Mouse (Mus musculus) embryonic facial prominence, embryonic 13.5 days (tissue): ENCODE results near the gene Asxl2. TPM values are rescaled to one million over a fixed set of nuclear protein-coding genes. Genes with fewer than 3 reads are reported as not detected.
A peak's percentile ranks its signal among the peaks of the same experiment; 100 is the strongest.
"Not testable (repeated sequence)": the region's sequence is repeated elsewhere in the genome, so short reads cannot be mapped to it uniquely, and the experiment has no call there.

ENCODE experiments used
- ATAC-seq: fragments of 200-750 bp; cut with Nextera tagmentation; 2 replicates; pipeline ENCODE4 v1.8.0; 2017; ENCODE audit warnings: low read depth; ENCODE audit not compliant: insufficient number of reproducible peaks, insufficient read depth, low FRiP score, low TSS enrichment
- H3K27ac ChIP-seq: fragments of 300-500 bp; sonication (generic); 2 replicates; pipeline ENCODE4 v1.5.1; 2015; ENCODE audit warnings: moderate library complexity, mild to moderate bottlenecking, inconsistent platforms
- H3K27me3 ChIP-seq: fragments of 300-500 bp; sonication (generic); 2 replicates; pipeline ENCODE4 v1.6.1; 2015; ENCODE audit warnings: mild to moderate bottlenecking, inconsistent platforms
- H3K36me3 ChIP-seq: fragments of 300-500 bp; sonication (generic); 2 replicates; pipeline ENCODE4 v1.6.1; 2015; ENCODE audit warnings: mild to moderate bottlenecking, inconsistent platforms
- H3K4me1 ChIP-seq: fragments of 300-500 bp; sonication (generic); 2 replicates; pipeline ENCODE4 v1.6.1; 2015; ENCODE audit warnings: inconsistent platforms
- H3K4me2 ChIP-seq: fragments of 300-500 bp; sonication (generic); 2 replicates; pipeline ENCODE4 v1.6.1; 2015; ENCODE audit warnings: moderate library complexity, mild to moderate bottlenecking, inconsistent platforms
- H3K4me3 ChIP-seq: fragments of 300-500 bp; sonication (generic); 2 replicates; pipeline ENCODE4 v1.5.1; 2015; ENCODE audit warnings: mild to moderate bottlenecking, inconsistent platforms
- H3K9ac ChIP-seq: fragments of 300-500 bp; sonication (generic); 2 replicates; pipeline ENCODE4 v1.6.1; 2015; ENCODE audit warnings: mild to moderate bottlenecking, inconsistent platforms
- H3K9me3 ChIP-seq: fragments of 300-500 bp; sonication (generic); 2 replicates; pipeline ENCODE4 v1.6.1; 2016; ENCODE audit warnings: inconsistent platforms
- WGBS: fragments of 180-500 bp; shearing (Covaris S2); methylation state at CpG from one replicate; pipeline ENCODE4 v1.1.7; 2015; ENCODE audit warnings: mixed read lengths; 5-methylcytosine and 5-hydroxymethylcytosine counted together
- polyA plus RNA-seq: library from polyadenylated mRNA; unstranded; fragments of >200 nt; fragmentation: Nextera tagmentation; extraction: Ambion mirVana; gene quantifications from 2 replicates; pipeline ENCODE4 v1.2.1, GENCODE M21; 2015

Asxl2 gene
- polyA plus RNA-seq, 1 experiment from 2014 or later: 21.4 TPM

DNA sequence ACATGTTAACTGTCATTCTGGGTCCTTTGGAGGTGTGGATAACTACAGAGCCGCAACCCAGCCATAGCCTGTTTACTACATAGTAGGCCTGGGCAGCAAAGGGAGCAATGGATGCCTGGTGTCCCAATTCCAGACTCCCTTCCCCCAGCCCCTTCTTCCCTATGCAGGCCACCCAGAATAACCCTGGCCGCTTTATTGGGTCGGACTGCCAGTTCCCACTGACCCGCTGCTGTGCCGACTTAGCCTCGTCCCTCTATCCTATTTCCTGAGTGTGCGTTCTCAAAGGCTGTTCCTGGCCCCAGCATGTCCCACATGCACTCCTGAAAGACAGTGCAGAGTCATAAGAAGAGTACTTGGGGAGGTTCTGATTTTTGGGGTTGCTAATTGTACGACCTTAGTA, 29.7 kb upstream of the Asxl2 start:
- WGBS: 89% methylated on average over 8 of the region's 8 CpGs
- ATAC-seq: no peak
- peaks cover 58% of the 10 kb centered on the region for H3K36me3 ChIP-seq

DNA sequence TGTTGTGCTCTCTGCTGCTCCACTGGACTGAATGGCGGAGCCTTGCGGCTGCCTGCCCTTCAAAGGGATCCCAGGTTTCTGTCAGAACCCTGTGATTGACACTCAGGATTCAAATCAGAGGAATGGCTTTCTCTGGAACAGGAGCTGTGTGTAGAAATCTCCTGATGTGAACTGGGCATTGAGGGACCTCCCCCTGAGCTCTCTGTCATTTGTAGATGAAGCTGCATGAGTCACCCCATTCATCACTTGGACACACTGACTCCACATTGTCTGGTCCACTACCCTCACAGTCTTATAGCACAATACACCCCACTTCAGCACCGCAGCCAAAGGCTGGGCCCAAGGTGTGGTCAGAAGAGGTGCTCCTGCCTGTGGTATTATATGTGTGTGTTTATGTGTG, 21.0 kb upstream of the Asxl2 start:
- H3K4me2 ChIP-seq, ATAC-seq, H3K9ac ChIP-seq, H3K4me3 ChIP-seq, H3K4me1 ChIP-seq, H3K27ac ChIP-seq, H3K9me3 ChIP-seq, H3K27me3 ChIP-seq: not testable (repeated sequence)
- 95% methylated on average over 3 of the region's 3 CpGs for WGBS
- H3K36me3 ChIP-seq: peaks cover 51% of the 10 kb centered on the region

More for the DNA sequence above, 29.7 kb upstream of the Asxl2 start:
- H3K27me3 ChIP-seq: no peaks in the 10 kb centered on the region
- no peak overlapping the region for H3K9ac ChIP-seq
- no peak overlapping the region for H3K4me3 ChIP-seq
- H3K4me1 ChIP-seq: no peaks in the 10 kb centered on the region
- H3K4me2 ChIP-seq: no peak overlapping the region
- no peak overlapping the region for H3K27ac ChIP-seq
- no peaks in the 10 kb centered on the region for H3K9me3 ChIP-seq

DNA sequence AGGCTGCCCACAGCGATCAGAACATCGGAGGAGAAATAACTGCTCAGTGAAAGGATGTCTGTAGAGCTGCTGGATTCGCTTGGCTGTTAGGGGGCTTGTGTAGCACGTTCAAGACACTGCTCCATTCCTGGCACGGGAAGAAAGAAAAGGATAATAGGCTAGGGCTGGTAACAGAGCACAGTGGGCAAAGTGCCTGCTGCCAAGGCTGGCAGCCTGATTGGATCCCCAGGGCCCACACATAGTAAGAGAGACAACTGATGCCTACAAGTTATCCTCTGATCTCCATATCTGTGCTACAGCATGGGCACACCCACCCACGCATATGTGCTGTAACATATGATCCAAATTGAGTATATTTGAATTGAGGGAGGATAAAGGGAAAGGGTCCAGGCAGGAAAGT, 20.1 kb upstream of the Asxl2 start:
- Histone ChIP-seq H3K9ac (no peak overlapping the region), H3K4me3 (no peak overlapping the region), H3K9me3 (no peaks in the 10 kb centered on the region), H3K27me3 (no peaks in the 10 kb centered on the region), H3K36me3 (peaks cover 42% of the 10 kb centered on the region), H3K4me1 (no peaks in the 10 kb centered on the region), H3K27ac (no peak overlapping the region), H3K4me2 (no peak overlapping the region)
- 81% methylated on average over 6 of the region's 6 CpGs for WGBS
- no peak for ATAC-seq

DNA sequence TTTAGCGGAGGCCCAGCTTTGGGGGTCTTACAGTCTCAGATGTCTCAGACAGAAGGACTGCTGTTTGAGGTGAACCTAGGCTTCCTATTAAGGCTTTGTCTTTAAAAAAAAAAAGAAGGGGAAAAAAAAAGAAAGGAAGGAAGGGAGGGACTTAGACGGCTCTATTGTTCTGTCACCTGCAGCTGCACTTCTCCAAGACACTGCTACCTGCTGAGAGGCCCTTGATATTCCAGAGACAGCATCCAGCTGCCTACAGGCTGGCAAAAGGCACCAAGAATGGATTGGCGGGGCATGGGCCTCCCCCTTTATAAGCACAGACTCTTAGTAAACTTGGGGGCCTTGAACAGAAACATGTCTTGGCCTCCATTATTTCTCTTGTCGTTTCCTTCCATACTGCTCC, 11.7 kb upstream of the Asxl2 start:
- no peak for ATAC-seq
- WGBS: 95% methylated on average over 4 of the region's 4 CpGs
- Histone ChIP-seq H3K4me1 (no peaks in the 10 kb centered on the region), H3K27ac (no peak overlapping the region), H3K4me3 (no peak overlapping the region), H3K9me3 (no peaks in the 10 kb centered on the region), H3K9ac (no peak overlapping the region), H3K27me3 (no peaks in the 10 kb centered on the region), H3K36me3 (no peaks in the 10 kb centered on the region), H3K4me2 (no peak overlapping the region)

DNA sequence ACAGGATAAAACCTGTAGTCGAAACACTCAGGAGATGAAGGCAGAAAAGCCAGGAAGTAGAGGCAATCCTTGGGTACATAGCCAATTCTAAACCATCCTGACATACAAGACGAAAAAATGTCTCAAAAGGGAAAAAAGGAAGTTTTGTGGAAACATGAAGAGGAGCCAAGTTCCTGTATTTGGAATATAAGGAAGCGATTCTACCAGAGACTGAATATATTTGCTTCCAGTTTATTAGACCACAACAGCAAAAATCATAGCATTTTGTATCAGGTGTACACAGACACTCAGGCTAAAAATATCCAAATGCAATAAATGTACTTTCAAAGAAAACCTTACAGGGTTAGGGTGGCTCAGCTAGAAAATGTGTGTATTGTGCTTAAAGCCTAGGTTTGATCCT, 7.9 kb upstream of the Asxl2 start:
- no peaks in the 10 kb centered on the region for H3K27me3 ChIP-seq
- 85% methylated on average over 3 of the region's 3 CpGs for WGBS
- peaks cover 18% of the 10 kb centered on the region; the same call in 1 of the 2 replicates for H3K36me3 ChIP-seq

DNA sequence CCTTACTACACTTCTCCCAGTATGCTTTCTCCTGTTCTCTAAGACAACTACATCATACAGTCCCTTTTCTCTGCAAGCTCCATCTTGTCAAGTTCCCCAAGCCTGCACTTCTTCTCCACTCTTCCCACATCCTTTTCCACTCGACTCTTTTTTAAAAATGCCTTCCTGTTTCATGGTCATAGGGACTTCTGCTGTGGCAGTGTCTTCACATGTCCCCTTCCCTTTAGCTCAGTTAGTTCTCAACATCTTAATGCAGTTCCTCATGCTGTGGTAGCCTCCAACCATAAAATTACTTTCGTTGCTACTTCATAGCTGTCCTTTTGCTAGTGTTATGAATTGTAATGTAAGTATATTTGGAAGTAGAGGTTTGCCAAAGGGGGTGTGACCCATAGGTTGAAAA, 6.1 kb upstream of the Asxl2 start:
- WGBS: 80% methylated on average over 2 of the region's 2 CpGs
- Histone ChIP-seq H3K4me1 (peaks cover 13% of the 10 kb centered on the region), H3K27me3 (no peaks in the 10 kb centered on the region), H3K36me3 (peaks cover 18% of the 10 kb centered on the region; the same call in 1 of the 2 replicates), H3K4me2 (no peak overlapping the region), H3K27ac (no peak overlapping the region), H3K4me3 (no peak overlapping the region), H3K9ac (no peak overlapping the region), H3K9me3 (no peaks in the 10 kb centered on the region)
- no peak for ATAC-seq

More for the DNA sequence above, 7.9 kb upstream of the Asxl2 start:
- no peak overlapping the region for H3K4me2 ChIP-seq
- no peak overlapping the region for H3K9ac ChIP-seq
- no peak overlapping the region for H3K27ac ChIP-seq
- H3K4me3 ChIP-seq: no peak overlapping the region
- no peaks in the 10 kb centered on the region for H3K4me1 ChIP-seq
- no peak for ATAC-seq
- no peaks in the 10 kb centered on the region for H3K9me3 ChIP-seq

DNA sequence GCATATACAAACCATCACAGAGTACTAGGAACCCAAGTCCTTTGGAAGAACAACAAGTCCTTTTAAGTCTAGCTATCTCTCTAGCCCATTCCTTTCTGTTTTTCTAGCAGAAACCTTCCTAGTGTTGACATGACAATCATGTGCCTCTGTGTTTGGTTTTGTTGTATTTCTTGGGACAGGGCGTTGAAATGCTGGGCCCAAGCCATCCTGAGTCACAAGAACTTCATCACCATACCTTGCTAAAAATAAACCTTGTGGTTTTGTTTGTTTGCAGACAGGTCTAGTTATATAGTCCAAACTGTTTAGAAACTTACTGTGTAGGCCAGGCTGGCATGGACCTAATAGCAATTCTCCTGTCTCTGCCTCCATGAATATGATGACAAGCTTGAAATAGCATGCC, 3.9 kb upstream of the Asxl2 start:
- WGBS: 90% methylated on average over 1 of the region's 1 CpGs
- no peak overlapping the region for H3K9ac ChIP-seq
- no peaks in the 10 kb centered on the region for H3K27me3 ChIP-seq
- ATAC-seq: no peak
- H3K27ac ChIP-seq: no peak overlapping the region
- no peak overlapping the region for H3K4me3 ChIP-seq
- H3K4me2 ChIP-seq: no peak overlapping the region
- H3K9me3 ChIP-seq: no peaks in the 10 kb centered on the region
- peaks cover 18% of the 10 kb centered on the region; the same call in 1 of the 2 replicates for H3K36me3 ChIP-seq
- peaks cover 15% of the 10 kb centered on the region for H3K4me1 ChIP-seq

DNA sequence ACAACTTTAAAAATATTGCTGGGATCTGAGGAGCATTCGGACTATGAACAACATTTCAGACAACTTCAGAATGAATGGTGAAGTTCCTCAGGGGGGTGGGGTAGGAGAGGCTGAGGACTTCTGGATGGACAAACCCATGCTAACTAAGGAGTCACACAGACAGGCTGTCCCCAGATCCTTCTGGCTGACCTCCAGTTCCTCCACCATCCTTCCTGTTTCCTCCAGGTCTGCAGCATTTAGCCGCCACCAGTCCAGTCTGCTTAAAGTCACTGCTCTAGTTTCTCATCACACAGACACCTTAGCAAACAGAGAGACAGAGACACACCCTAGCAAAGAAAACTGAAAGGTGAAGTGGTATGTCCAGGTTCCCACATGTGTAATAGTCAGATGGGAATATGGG, 2.5 kb upstream of the Asxl2 start:
- no peak overlapping the region for H3K27ac ChIP-seq
- H3K27me3 ChIP-seq: no peaks in the 10 kb centered on the region
- 0 out of 2 replicates have a peak overlapping the region, but pooled peaks have one; percentile 16 for H3K9ac ChIP-seq
- H3K4me2 ChIP-seq: no peak overlapping the region; the same call in 1 of the 2 replicates
- H3K9me3 ChIP-seq: no peaks in the 10 kb centered on the region
- ATAC-seq: no peak
- H3K36me3 ChIP-seq: peaks cover 18% of the 10 kb centered on the region; the same call in 1 of the 2 replicates
- 89% methylated on average over 2 of the region's 2 CpGs for WGBS
- H3K4me3 ChIP-seq: no peak overlapping the region
- H3K4me1 ChIP-seq: peaks cover 20% of the 10 kb centered on the region

DNA sequence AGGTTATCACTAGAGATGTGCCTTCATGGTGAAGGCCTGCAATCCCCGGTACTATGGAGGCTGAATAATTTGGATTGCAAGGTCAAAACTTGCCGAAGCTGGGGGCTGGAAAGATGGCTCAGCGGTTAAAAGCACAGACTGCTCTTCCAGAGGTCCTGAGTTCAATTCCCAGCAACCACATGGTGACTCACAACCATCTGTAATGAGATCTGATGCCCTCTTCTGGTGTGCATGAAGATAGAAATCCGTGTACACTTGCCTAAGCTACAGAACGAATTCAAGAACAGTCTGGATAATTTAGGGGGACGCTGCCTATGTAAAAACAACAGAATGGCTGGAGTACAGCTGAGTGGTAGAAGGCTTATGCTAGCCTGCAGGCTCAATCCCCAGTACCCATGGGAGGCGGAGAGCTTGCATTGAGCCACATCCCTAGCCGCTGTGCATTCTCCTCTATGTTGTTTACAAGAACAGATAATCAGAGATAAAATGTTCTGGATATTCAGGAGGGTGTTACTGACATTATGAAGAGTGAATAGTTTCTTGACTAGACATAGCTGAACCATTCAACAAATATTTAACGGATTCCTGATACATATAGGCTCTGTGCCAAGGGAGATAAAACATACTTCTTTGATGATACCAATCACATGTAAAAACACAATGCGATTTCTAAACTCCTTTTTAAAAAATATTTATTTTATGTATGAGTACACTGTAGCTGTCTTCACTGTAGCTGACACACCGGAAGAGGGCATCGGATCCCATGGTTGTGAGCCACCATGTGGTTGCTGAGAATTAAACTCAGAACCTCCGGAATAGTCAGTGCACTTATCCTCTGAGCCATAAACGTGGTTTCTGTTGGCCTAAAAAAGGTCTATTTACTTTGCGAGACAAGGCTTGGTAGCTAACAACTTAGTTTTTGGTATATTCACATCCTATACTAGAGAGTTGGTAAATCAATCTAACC, 999 bp upstream of the Asxl2 start:
- Histone ChIP-seq H3K9me3 (no peaks in the 10 kb centered on the region), H3K4me1 (peaks cover 20% of the 10 kb centered on the region), H3K4me3 (peak overlapping the region; percentile 96), H3K4me2 (peak overlapping the region; percentile 60), H3K9ac (peak overlapping the region; percentile 58), H3K27ac (peak overlapping the region; percentile 98), H3K27me3 (no peaks in the 10 kb centered on the region), H3K36me3 (peaks cover 18% of the 10 kb centered on the region; the same call in 1 of the 2 replicates)
- no peak for ATAC-seq
- 41% methylated on average over 15 of the region's 15 CpGs for WGBS

DNA sequence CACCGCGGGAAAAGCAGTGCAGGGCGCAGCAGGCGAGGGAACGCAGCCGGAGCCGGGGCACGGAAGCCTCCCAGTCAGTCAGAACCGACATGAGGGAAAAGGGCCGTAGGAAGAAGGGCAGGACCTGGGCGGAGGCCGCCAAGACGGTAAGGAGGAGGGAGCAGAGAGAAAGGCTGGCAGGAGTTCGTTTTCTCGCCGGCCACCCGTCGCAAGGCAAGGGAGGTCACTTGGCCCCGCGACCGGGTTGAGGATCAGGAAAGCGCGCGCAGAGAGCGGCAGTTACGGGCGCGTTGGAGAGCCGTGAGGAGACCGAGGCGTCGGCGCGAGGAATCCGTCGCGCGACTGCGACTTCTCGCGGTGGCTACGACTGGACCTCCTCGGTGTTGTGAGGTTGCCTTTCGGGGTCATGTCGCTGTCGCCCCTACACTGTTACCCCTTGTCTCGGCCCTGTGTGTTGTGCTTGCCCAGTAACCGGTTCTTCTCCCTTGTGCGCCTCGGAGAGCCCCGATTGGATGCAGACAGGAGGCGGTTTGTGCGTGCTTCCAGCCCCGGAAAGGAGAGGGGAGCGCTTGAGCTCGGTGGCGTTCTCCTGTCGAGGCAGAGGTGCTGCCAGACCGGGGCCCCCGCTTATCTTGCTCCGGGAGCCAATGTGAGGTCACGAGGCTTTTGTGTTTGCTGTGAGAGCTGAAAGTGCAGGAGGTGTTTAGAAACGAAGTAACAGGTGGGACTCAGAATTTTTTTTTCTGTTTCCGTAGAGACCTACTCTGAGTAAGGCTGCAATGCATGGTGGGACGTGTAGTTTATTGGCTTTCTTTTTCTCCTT, 621 bp downstream of the Asxl2 start:
- H3K27me3 ChIP-seq: no peaks in the 10 kb centered on the region
- H3K4me3 ChIP-seq: peak overlapping the region; percentile 96
- peak overlapping the region; percentile 95 for H3K9ac ChIP-seq
- H3K4me2 ChIP-seq: peak overlapping the region; percentile 60
- ATAC-seq: peak; percentile 58; the same call in 1 of the 2 replicates
- under 1% methylated on average over 58 of the region's 65 CpGs for WGBS
- H3K9me3 ChIP-seq: no peaks in the 10 kb centered on the region
- H3K36me3 ChIP-seq: peaks cover 7% of the 10 kb centered on the region; the same call in 1 of the 2 replicates
- peaks cover 20% of the 10 kb centered on the region for H3K4me1 ChIP-seq
- peak overlapping the region; percentile 98 for H3K27ac ChIP-seq
